Mouse (Mus musculus) MEL (cell line): ENCODE data around the gene Rtp3.

Experiments used
- TCF12 ChIP-seq: IDR thresholded peaks from 2 replicates; pipeline ENCODE4 v1.6.1; 2014; ENCODE audit warnings: low read depth, mild to moderate bottlenecking, inconsistent platforms, low read length, improper control_type of control experiment, moderate library complexity
- ZNF384 ChIP-seq: IDR thresholded peaks from 2 replicates; pipeline ENCODE4 v1.6.1; 2012; ENCODE audit warnings: low read depth, mild to moderate bottlenecking, inconsistent platforms, low read length, improper control_type of control experiment

DNA sequence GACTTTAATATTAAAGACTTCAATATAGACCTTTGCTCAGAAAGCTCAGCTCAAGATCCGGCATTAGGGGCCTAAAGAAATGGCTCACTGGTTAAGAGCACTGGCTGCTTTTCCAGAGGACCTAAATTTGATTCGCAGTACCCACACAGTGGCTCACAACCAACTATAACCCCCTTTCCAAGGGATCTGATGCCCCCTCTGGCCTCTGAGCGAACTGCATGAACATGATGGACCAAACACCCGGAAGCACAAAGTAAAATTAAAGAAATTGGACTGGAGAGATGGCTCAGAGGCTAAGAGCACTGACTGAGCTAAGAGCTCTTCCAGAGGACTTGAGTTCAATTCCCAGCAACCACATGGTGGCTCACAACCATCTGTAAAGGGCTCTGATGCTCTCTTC, 25.3 kb upstream of the Rtp3 start:
- no peak for TF ChIP-seq TCF12
- no peak for TF ChIP-seq ZNF384
